Mouse (Mus musculus): ENCODE results near the gene Kcnk2.

The Kcnk2 gene

GRCm38 (mm10) chr1:189315896-189316295, 86.2 kb downstream of the Kcnk2 start:
- no peaks in the 10 kb centered on the region for H3K27me3 ChIP-seq (ENCODE audit: insufficient read depth, low read length)
- no peaks in the 10 kb centered on the region for H3K9me3 ChIP-seq (ENCODE audit: low read length)
- H3K36me3 ChIP-seq (ENCODE audit: insufficient read depth, low read length): no peaks in the 10 kb centered on the region
- no peak overlapping the region for H3K4me3 ChIP-seq (replicated peaks; ENCODE audit: low read length)
- peak; percentile 47 for TF ChIP-seq CTCF (conservative IDR thresholded peaks at IDR 0.05; ENCODE audit: low read length)
- TF ChIP-seq NANOG (IDR thresholded peaks at IDR 0.05; ENCODE audit: borderline replicate concordance, low read length): no peak
- no peaks in the 10 kb centered on the region for H3K4me1 ChIP-seq (replicated peaks; ENCODE audit: low read depth, low read length)

- Histone ChIP-seq H3K4me3 (replicated peaks; ENCODE audit: low read length) (no peak overlapping the region), H3K9me3 (ENCODE audit: low read length) (no peaks in the 10 kb centered on the region), H3K4me1 (replicated peaks; ENCODE audit: low read depth, low read length) (no peaks in the 10 kb centered on the region), H3K27me3 (ENCODE audit: insufficient read depth, low read length) (no peaks in the 10 kb centered on the region), H3K36me3 (ENCODE audit: insufficient read depth, low read length) (no peaks in the 10 kb centered on the region)
- TF ChIP-seq CTCF (conservative IDR thresholded peaks at IDR 0.05; ENCODE audit: low read length): no peak
- TF ChIP-seq POU5F1 (IDR thresholded peaks at IDR 0.05; ENCODE audit: borderline replicate concordance, low read length): no peak
- no peak for TF ChIP-seq NANOG (IDR thresholded peaks at IDR 0.05; ENCODE audit: borderline replicate concordance, low read length)
These were observed 87.6 kb downstream of the Kcnk2 start for GRCm38 (mm10) chr1:189314495-189314894.

DNA sequence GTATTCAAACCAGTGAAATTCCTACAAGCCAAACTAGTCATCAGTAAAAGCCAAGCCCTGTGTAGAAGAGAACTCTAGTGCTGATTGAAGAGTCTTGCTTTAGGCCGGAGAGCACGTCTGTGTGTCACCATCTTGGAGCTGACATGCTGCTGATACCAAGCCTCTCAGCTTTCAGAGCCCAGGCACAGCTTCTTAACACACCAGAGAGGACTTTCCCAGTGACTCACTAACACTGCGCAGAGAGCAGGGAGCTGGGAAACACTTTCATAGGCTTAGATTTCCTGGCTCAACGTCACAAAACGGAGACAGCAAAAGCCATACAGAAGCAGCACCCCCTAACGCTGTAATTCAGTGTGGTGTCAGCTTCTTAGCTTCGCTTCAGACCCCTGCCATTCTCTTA, 88.3 kb downstream of the Kcnk2 start:
- no peaks in the 10 kb centered on the region for H3K27me3 ChIP-seq (ENCODE audit: insufficient read depth, low read length)
- no peaks in the 10 kb centered on the region for H3K4me1 ChIP-seq (replicated peaks; ENCODE audit: low read depth, low read length)
- H3K4me3 ChIP-seq (replicated peaks; ENCODE audit: low read length): no peak overlapping the region
- no peaks in the 10 kb centered on the region for H3K9me3 ChIP-seq (ENCODE audit: low read length)
- TF ChIP-seq CTCF (conservative IDR thresholded peaks at IDR 0.05; ENCODE audit: low read length): no peak
- no peak for TF ChIP-seq POU5F1 (IDR thresholded peaks at IDR 0.05; ENCODE audit: borderline replicate concordance, low read length)
- no peak for TF ChIP-seq NANOG (IDR thresholded peaks at IDR 0.05; ENCODE audit: borderline replicate concordance, low read length)
- no peaks in the 10 kb centered on the region for H3K36me3 ChIP-seq (ENCODE audit: insufficient read depth, low read length)

DNA sequence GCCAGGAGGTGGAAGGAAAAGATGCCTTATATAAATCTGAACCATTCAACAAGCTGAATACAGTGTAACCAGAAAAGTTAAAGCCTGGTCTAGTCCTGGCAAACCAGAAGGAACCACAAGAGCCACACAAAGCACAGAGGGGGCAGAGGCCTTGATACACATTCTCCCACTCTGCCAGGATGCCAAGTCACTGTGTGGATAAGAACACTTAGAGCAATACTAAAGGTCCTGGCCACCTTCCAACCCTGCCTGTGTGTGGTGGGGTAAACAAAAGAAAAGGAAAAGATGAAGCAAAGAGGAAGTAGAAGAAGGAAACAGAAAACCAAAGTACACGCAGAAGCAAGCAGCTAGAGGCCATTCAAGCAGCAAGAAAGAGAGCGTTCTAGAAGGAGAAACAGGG, 91.9 kb downstream of the Kcnk2 start:
- TF ChIP-seq POU5F1 (IDR thresholded peaks at IDR 0.05; ENCODE audit: borderline replicate concordance, low read length) (no peak), CTCF (conservative IDR thresholded peaks at IDR 0.05; ENCODE audit: low read length) (no peak), NANOG (IDR thresholded peaks at IDR 0.05; ENCODE audit: borderline replicate concordance, low read length) (no peak)
- Histone ChIP-seq H3K4me3 (replicated peaks; ENCODE audit: low read length) (no peak overlapping the region), H3K4me1 (replicated peaks; ENCODE audit: low read depth, low read length) (no peaks in the 10 kb centered on the region; the same call in 1 of the 2 replicates), H3K9me3 (ENCODE audit: low read length) (no peaks in the 10 kb centered on the region), H3K36me3 (ENCODE audit: insufficient read depth, low read length) (no peaks in the 10 kb centered on the region), H3K27me3 (ENCODE audit: insufficient read depth, low read length) (no peaks in the 10 kb centered on the region)

GRCm38 (mm10) chr1:189304988-189305522, 97.0 kb downstream of the Kcnk2 start:
- Histone ChIP-seq H3K9me3 (ENCODE audit: low read length) (no peaks in the 10 kb centered on the region), H3K4me1 (replicated peaks; ENCODE audit: low read depth, low read length) (no peaks in the 10 kb centered on the region; the same call in 1 of the 2 replicates), H3K36me3 (ENCODE audit: insufficient read depth, low read length) (no peaks in the 10 kb centered on the region), H3K4me3 (replicated peaks; ENCODE audit: low read length) (no peak overlapping the region), H3K27me3 (ENCODE audit: insufficient read depth, low read length) (no peaks in the 10 kb centered on the region)
- TF ChIP-seq CTCF (conservative IDR thresholded peaks at IDR 0.05; ENCODE audit: low read length) (no peak), NANOG (IDR thresholded peaks at IDR 0.05; ENCODE audit: borderline replicate concordance, low read length) (no peak), POU5F1 (IDR thresholded peaks at IDR 0.05; ENCODE audit: borderline replicate concordance, low read length) (no peak)

DNA sequence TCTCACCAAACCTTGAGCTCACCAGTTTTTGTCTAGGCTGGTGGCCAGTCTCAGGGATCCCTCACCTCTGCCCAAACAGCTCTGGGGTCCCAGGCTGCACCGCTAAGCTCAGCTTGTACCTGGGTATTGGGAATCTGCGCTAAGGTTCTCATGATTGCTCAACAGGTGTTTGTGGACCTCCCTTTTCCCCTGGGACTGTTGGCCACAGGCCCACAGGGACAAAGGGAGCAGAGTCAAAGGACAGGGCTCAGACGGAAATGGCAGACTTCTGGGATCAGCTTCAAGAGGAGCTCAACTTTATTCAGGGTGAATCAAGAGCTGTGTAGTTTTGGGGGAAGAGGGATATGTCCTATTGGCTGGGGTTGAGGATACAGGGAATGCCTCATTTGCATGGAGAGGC, 99.1 kb downstream of the Kcnk2 start:
- Histone ChIP-seq H3K4me3 (replicated peaks; ENCODE audit: low read length) (no peak overlapping the region), H3K36me3 (ENCODE audit: insufficient read depth, low read length) (no peaks in the 10 kb centered on the region), H3K4me1 (replicated peaks; ENCODE audit: low read depth, low read length) (no peaks in the 10 kb centered on the region; the same call in 1 of the 2 replicates), H3K9me3 (ENCODE audit: low read length) (peaks cover 3% of the 10 kb centered on the region; the same call in 1 of the 2 replicates), H3K27me3 (ENCODE audit: insufficient read depth, low read length) (no peaks in the 10 kb centered on the region)
- no peak for TF ChIP-seq CTCF (conservative IDR thresholded peaks at IDR 0.05; ENCODE audit: low read length)
- TF ChIP-seq NANOG (IDR thresholded peaks at IDR 0.05; ENCODE audit: borderline replicate concordance, low read length): no peak
- no peak for TF ChIP-seq POU5F1 (IDR thresholded peaks at IDR 0.05; ENCODE audit: borderline replicate concordance, low read length)

- Histone ChIP-seq H3K4me1 (replicated peaks; ENCODE audit: low read depth, low read length) (no peaks in the 10 kb centered on the region), H3K27me3 (ENCODE audit: insufficient read depth, low read length) (0 out of 2 replicates have a peak, but pooled peaks cover 6% of the 10 kb centered on the region), H3K4me3 (replicated peaks; ENCODE audit: low read length) (no peak overlapping the region), H3K36me3 (ENCODE audit: insufficient read depth, low read length) (no peaks in the 10 kb centered on the region), H3K9me3 (ENCODE audit: low read length) (no peaks in the 10 kb centered on the region)
- TF ChIP-seq POU5F1 (IDR thresholded peaks at IDR 0.05; ENCODE audit: borderline replicate concordance, low read length): no peak
These were observed 108.2 kb downstream of the Kcnk2 start for GRCm38 (mm10) chr1:189293679-189294406.

- H3K36me3 ChIP-seq (ENCODE audit: insufficient read depth, low read length): no peaks in the 10 kb centered on the region
- 0 out of 2 replicates have a peak, but pooled peaks cover 6% of the 10 kb centered on the region for H3K27me3 ChIP-seq (ENCODE audit: insufficient read depth, low read length)
- no peaks in the 10 kb centered on the region for H3K4me1 ChIP-seq (replicated peaks; ENCODE audit: low read depth, low read length)
- H3K4me3 ChIP-seq (replicated peaks; ENCODE audit: low read length): no peak overlapping the region
- no peaks in the 10 kb centered on the region for H3K9me3 ChIP-seq (ENCODE audit: low read length)
- TF ChIP-seq NANOG (IDR thresholded peaks at IDR 0.05; ENCODE audit: borderline replicate concordance, low read length) (no peak), POU5F1 (IDR thresholded peaks at IDR 0.05; ENCODE audit: borderline replicate concordance, low read length) (no peak), CTCF (conservative IDR thresholded peaks at IDR 0.05; ENCODE audit: low read length) (no peak)
These were observed 111.2 kb downstream of the Kcnk2 start for GRCm38 (mm10) chr1:189290885-189291284.

All from E14TG2a.4 (cell line).